Mouse (Mus musculus): ENCODE results near the gene Olfr651. TPM values are rescaled to one million over a fixed set of nuclear protein-coding genes. Genes with fewer than 3 reads are reported as not detected.
A peak's percentile ranks its signal among the peaks of the same experiment; 100 is the strongest.

Gene Olfr651
- polyA plus RNA-seq, 1 experiment from 2014 or later, result not detected

DNA sequence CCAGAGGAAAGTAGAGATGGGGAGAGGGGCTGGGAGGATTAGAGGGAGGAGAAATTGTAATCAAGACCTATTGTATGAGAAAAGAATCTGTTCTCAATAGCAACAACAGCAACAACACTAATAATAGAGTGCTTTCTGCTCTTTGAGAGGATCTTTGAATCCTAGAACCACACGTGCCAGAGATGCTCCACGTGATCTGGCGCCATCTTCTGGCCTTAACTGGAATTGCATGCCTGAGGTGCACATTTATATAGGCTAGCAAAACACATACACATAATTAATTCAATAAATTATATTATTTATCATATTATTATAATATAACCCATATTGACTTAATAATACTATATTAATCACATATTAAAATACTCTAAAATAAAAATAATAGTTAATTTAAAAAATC, 53.2 kb downstream of the Olfr651 start:
- TF ChIP-seq CTCF (IDR thresholded peaks at IDR 0.05; ENCODE audit: low read depth) (peak; percentile 76), EP300 (optimal IDR thresholded peaks at IDR 0.05) (no peak)
- H3K9me3 ChIP-seq (ENCODE audit: control insufficient read depth, low read length), result no peaks in the 10 kb centered on the region
- H3K27ac ChIP-seq (replicated peaks), result no peak overlapping the region
- 6% methylated on average over 3 of the region's 3 CpGs for WGBS
- no peak overlapping the region for H3K4me2 ChIP-seq (replicated peaks; ENCODE audit: low read depth)
- peak; percentile 40 for DNase-seq (ENCODE audit: low spot score)
- no peaks in the 10 kb centered on the region for H3K27me3 ChIP-seq (ENCODE audit: control insufficient read depth, insufficient read depth, low read length)
- no peak overlapping the region for H3K4me3 ChIP-seq (ENCODE audit: low read depth, low read length)
- H3K9ac ChIP-seq (ENCODE audit: low read length), result no peak overlapping the region
- no peaks in the 10 kb centered on the region for H3K36me3 ChIP-seq (ENCODE audit: control insufficient read depth, insufficient read depth, low read length)
- no peaks in the 10 kb centered on the region for H3K4me1 ChIP-seq (replicated peaks; ENCODE audit: control insufficient read depth, insufficient read depth)
- no peak for ATAC-seq (ENCODE audit: low FRiP score, low TSS enrichment)

Other genes starting within 250 kb of the Olfr651 start
- 5.8 and 6.8 TPM in 2 replicates for gene Trim12a, start 234.7 kb upstream of the Olfr651 start, polyA plus RNA-seq (2015; fragmentation: Nextera tagmentation; extraction: Ambion mirVana)
- gene Trim34b, start 220.7 kb upstream of the Olfr651 start, polyA plus RNA-seq (2015; fragmentation: Nextera tagmentation; extraction: Ambion mirVana), result not detected in 2 replicates
- 1.1 and 1.2 TPM in 2 replicates for gene Trim12c, start 196.8 kb upstream of the Olfr651 start, polyA plus RNA-seq (2015; fragmentation: Nextera tagmentation; extraction: Ambion mirVana)
- gene Trim30b, start 180.2 kb upstream of the Olfr651 start, polyA plus RNA-seq (2015; fragmentation: Nextera tagmentation; extraction: Ambion mirVana), result 0.12 TPM in 2 replicates
- 0.08 and 0.11 TPM in 2 replicates for gene Trim30c, start 149.3 kb upstream of the Olfr651 start, polyA plus RNA-seq (2015; fragmentation: Nextera tagmentation; extraction: Ambion mirVana)
- 1.2 and 1.6 TPM in 2 replicates for gene Trim30a, start 84.9 kb upstream of the Olfr651 start, polyA plus RNA-seq (2015; fragmentation: Nextera tagmentation; extraction: Ambion mirVana)
- gene Trim30d, start 42.3 kb upstream of the Olfr651 start, polyA plus RNA-seq (2015; fragmentation: Nextera tagmentation; extraction: Ambion mirVana), result 0.87 and 1.0 TPM in 2 replicates
- not detected in 2 replicates for gene Olfr652, start 10.8 kb downstream of the Olfr651 start, polyA plus RNA-seq (2015; fragmentation: Nextera tagmentation; extraction: Ambion mirVana)
- gene Olfr653, start 27.2 kb downstream of the Olfr651 start, polyA plus RNA-seq (2015; fragmentation: Nextera tagmentation; extraction: Ambion mirVana), result not detected in 2 replicates
- gene Olfr654, start 36.9 kb downstream of the Olfr651 start, polyA plus RNA-seq (2015; fragmentation: Nextera tagmentation; extraction: Ambion mirVana), result not detected in 2 replicates
- not detected in 2 replicates for gene Olfr655, start 51.6 kb downstream of the Olfr651 start, polyA plus RNA-seq (2015; fragmentation: Nextera tagmentation; extraction: Ambion mirVana)
- gene Olfr656, start 63.8 kb downstream of the Olfr651 start, polyA plus RNA-seq (2015; fragmentation: Nextera tagmentation; extraction: Ambion mirVana), result not detected in 2 replicates
- not detected in 2 replicates for gene Olfr657, start 74.7 kb downstream of the Olfr651 start, polyA plus RNA-seq (2015; fragmentation: Nextera tagmentation; extraction: Ambion mirVana)
- not detected in 2 replicates for gene Olfr658, start 97.2 kb downstream of the Olfr651 start, polyA plus RNA-seq (2015; fragmentation: Nextera tagmentation; extraction: Ambion mirVana)
- gene Olfr659, start 116.6 kb downstream of the Olfr651 start, polyA plus RNA-seq (2015; fragmentation: Nextera tagmentation; extraction: Ambion mirVana), result not detected in 2 replicates
- gene Olfr661, start 136.4 kb downstream of the Olfr651 start, polyA plus RNA-seq (2015; fragmentation: Nextera tagmentation; extraction: Ambion mirVana), result not detected in 2 replicates
- not detected in 2 replicates for gene Usp17le, start 227.3 kb downstream of the Olfr651 start, polyA plus RNA-seq (2015; fragmentation: Nextera tagmentation; extraction: Ambion mirVana)

Data from stomach, postnatal 0 days (tissue).